Mouse (Mus musculus): ENCODE measurements around the gene Pde11a.

GRCm38 (mm10) chr2:76162822-76163221, 175.8 kb downstream of the Pde11a start:
- no peak for TF ChIP-seq CTCF (conservative IDR thresholded peaks at IDR 0.05; ENCODE audit: insufficient read depth, insufficient read length, low read depth, low read length)
- no peak for TF ChIP-seq POLR2A (IDR thresholded peaks at IDR 0.05; ENCODE audit: low read depth, low read length)
